10 mouse cellular contexts compared by ENCODE assay signal in genomic region chr13:5845605-5846004, GRCm38 (mm10). TPM values are rescaled to one million over a fixed set of nuclear protein-coding genes. Genes with fewer than 3 reads are reported as not detected.
DNase-seq lines count a peak whose midpoint lies in the region; ATAC-seq lines count a peak whose summit lies in the region.
"Had no signal": no experiment of that assay in that cellular context is flagged by ENCODE, and none has a peak within 500 bp of the region (broad histone marks: within the 10 kb centered on the region; RNA-seq: fewer than 3 reads in every experiment).

No protein-coding gene starts in this region.

- H3K4me3 ChIP-seq in heart, embryonic 13.5 days = no peak overlapping the region
- H3K4me3 ChIP-seq in heart, embryonic 11.5 days (ENCODE audit: low read depth, low read length) = no peak overlapping the region
- H3K4me3 ChIP-seq in embryonic facial prominence, embryonic 14.5 days (ENCODE audit: low read depth, low read length) = no peak overlapping the region
- H3K4me3 ChIP-seq in macrophage (ENCODE audit: inconsistent target) = peak overlapping the region; percentile 28; the same call in 1 of the 2 replicates
- H3K4me3 ChIP-seq: midbrain, embryonic 13.5 days had no signal

- H3K27ac ChIP-seq in heart, embryonic 13.5 days (replicated peaks) = peak overlapping the region; percentile 62
- H3K27ac ChIP-seq in heart, embryonic 11.5 days (ENCODE audit: low read depth, low read length) = no peak overlapping the region
- H3K27ac ChIP-seq in embryonic facial prominence, embryonic 14.5 days (replicated peaks; ENCODE audit: low read depth, low read length) = peak overlapping the region; percentile 59
- peak overlapping the region; percentile 99 for H3K27ac ChIP-seq in macrophage
- H3K27ac ChIP-seq: midbrain, embryonic 13.5 days had no signal

- no peaks in the 10 kb centered on the region for H3K36me3 ChIP-seq in heart, embryonic 13.5 days
- H3K36me3 ChIP-seq in heart, embryonic 11.5 days (ENCODE audit: control insufficient read depth, insufficient read depth, low read length) = no peaks in the 10 kb centered on the region
- H3K36me3 ChIP-seq in embryonic facial prominence, embryonic 14.5 days (ENCODE audit: control insufficient read depth, insufficient read depth, low read length) = no peaks in the 10 kb centered on the region
- H3K36me3 ChIP-seq in macrophage (ENCODE audit: inconsistent target) = no peaks in the 10 kb centered on the region
- H3K36me3 ChIP-seq: midbrain, embryonic 13.5 days had no signal

- H3K79me2 ChIP-seq in macrophage (ENCODE audit: inconsistent target) = no peaks in the 10 kb centered on the region

- ATAC-seq in heart, embryonic 13.5 days (ENCODE audit: extremely low read depth, insufficient number of reproducible peaks, low FRiP score, low TSS enrichment) = no peak
- no peak for ATAC-seq in heart, embryonic 11.5 days (replicated peaks; ENCODE audit: insufficient number of reproducible peaks, low FRiP score, low TSS enrichment)
- no peak for ATAC-seq in embryonic facial prominence, embryonic 14.5 days (ENCODE audit: low read depth)
- ATAC-seq: midbrain, embryonic 13.5 days had no signal

- H3K27me3 ChIP-seq in heart, embryonic 13.5 days (replicated peaks) = no peaks in the 10 kb centered on the region
- H3K27me3 ChIP-seq in heart, embryonic 11.5 days (ENCODE audit: control insufficient read depth, insufficient read depth, low read length) = no peaks in the 10 kb centered on the region
- H3K27me3 ChIP-seq in embryonic facial prominence, embryonic 14.5 days (replicated peaks; ENCODE audit: control insufficient read depth, insufficient read depth, low read length) = no peaks in the 10 kb centered on the region
- H3K27me3 ChIP-seq: midbrain, embryonic 13.5 days had no signal

- no peaks in the 10 kb centered on the region for H3K9me3 ChIP-seq in heart, embryonic 13.5 days
- H3K9me3 ChIP-seq in heart, embryonic 11.5 days (replicated peaks; ENCODE audit: control insufficient read depth, low read length) = no peaks in the 10 kb centered on the region
- no peaks in the 10 kb centered on the region for H3K9me3 ChIP-seq in embryonic facial prominence, embryonic 14.5 days (ENCODE audit: control insufficient read depth, low read length)
- H3K9me3 ChIP-seq: midbrain, embryonic 13.5 days had no signal

- H3K4me2 ChIP-seq in heart, embryonic 13.5 days = peak overlapping the region; percentile 49
- no peak overlapping the region for H3K4me2 ChIP-seq in heart, embryonic 11.5 days
- no peak overlapping the region for H3K4me2 ChIP-seq in embryonic facial prominence, embryonic 14.5 days (ENCODE audit: low read depth, low read length)
- H3K4me2 ChIP-seq: midbrain, embryonic 13.5 days had no signal

- DNase-seq in CD4-positive helper T cell, adult 2 months (ENCODE audit: low read depth, low spot score) = peak; percentile 92
- no peak for DNase-seq in embryonic facial prominence, embryonic 14.5 days (ENCODE audit: low spot score)
- no peak for DNase-seq in adrenal gland, adult (ENCODE audit: inconsistent age in 2 of 2, low spot score in 1 of 2)
- DNase-seq in gastrocnemius, adult 8-10 months (ENCODE audit: low spot score in 2 of 2) = no peak
- no peak for DNase-seq in adrenal gland, postnatal 10 days
- DNase-seq: kidney, postnatal 14 days had no signal

- 59% methylated on average over 5 of the region's 5 CpGs for WGBS in heart, embryonic 13.5 days
- 64% methylated on average over 5 of the region's 5 CpGs for WGBS in heart, embryonic 11.5 days (ENCODE audit: insufficient replicate concordance)
- 72% methylated on average over 5 of the region's 5 CpGs for WGBS in embryonic facial prominence, embryonic 14.5 days
- 0% methylated on average over 5 of the region's 5 CpGs for WGBS in macrophage (ENCODE audit: missing documents)

- peaks cover 36% of the 10 kb centered on the region for H3K4me1 ChIP-seq in heart, embryonic 13.5 days
- H3K4me1 ChIP-seq in heart, embryonic 11.5 days (ENCODE audit: control insufficient read depth, insufficient read depth, low read length) = peaks cover 10% of the 10 kb centered on the region; the same call in 1 of the 2 replicates
- no peaks in the 10 kb centered on the region for H3K4me1 ChIP-seq in embryonic facial prominence, embryonic 14.5 days (ENCODE audit: control insufficient read depth, insufficient read depth, low read length)
- H3K4me1 ChIP-seq: midbrain, embryonic 13.5 days had no signal

- 0 out of 2 replicates have a peak overlapping the region, but pooled peaks have one; percentile 10 for H3K9ac ChIP-seq in heart, embryonic 13.5 days
- H3K9ac ChIP-seq in heart, embryonic 11.5 days (ENCODE audit: low read depth, low read length) = no peak overlapping the region
- no peak overlapping the region for H3K9ac ChIP-seq in embryonic facial prominence, embryonic 14.5 days (ENCODE audit: low read depth, low read length)
- H3K9ac ChIP-seq: midbrain, embryonic 13.5 days had no signal

RNA-seq across cellular contexts. Expression of gene Klf6, which starts 15.7 kb away (rescaled TPM):
- polyA plus RNA-seq in heart, embryonic 13.5 days (2015; fragmentation: Nextera tagmentation; extraction: Ambion mirVana) = 63.8 and 64.3 TPM in 2 replicates
- 54.4 and 62.4 TPM in 2 replicates for polyA plus RNA-seq in heart, embryonic 11.5 days (2014; fragmentation: Nextera tagmentation; extraction: Ambion mirVana)
- polyA plus RNA-seq in embryonic facial prominence, embryonic 14.5 days (2014; fragmentation: Nextera tagmentation; extraction: Ambion mirVana) = 85.0 and 86.1 TPM in 2 replicates
- total RNA-seq in macrophage (2018; cell fraction: chromatin; rRNA removed) = 1,000 to 10,000 TPM in 5 of 26 experiments, 100 to 1,000 TPM in 21; 214 to 1,575 (median 623) TPM
- total RNA-seq in macrophage (2018; cell fraction: cytosol; rRNA removed) = 1,000 to 10,000 TPM in 3 of 26 experiments, 100 to 1,000 TPM in 23; 179 to 1,130 (median 488) TPM
- 1,000 to 10,000 TPM in 11 of 26 experiments, 100 to 1,000 TPM in 15; 236 to 1,693 (median 931) TPM for total RNA-seq in macrophage (2018; cell fraction: nucleus; rRNA removed)
- polyA plus RNA-seq in macrophage (2018) = 120 to 182 TPM (median 126 TPM) in 3 replicates
- 10 to 100 TPM; 15.9 to 31.8 (median 21.1) TPM for total RNA-seq in gastrocnemius, adult 8-10 months (2022)
- 10 to 100 TPM; 37.9 to 59.0 TPM for total RNA-seq in adrenal gland, postnatal 10 days (2021)
